Mouse (Mus musculus) right cerebral cortex, postnatal 4 days (tissue): ENCODE measurements around the gene Tgif2.
"Not testable (repeated sequence)": the region's sequence is repeated elsewhere in the genome, so short reads cannot be mapped to it uniquely, and the experiment has no call there.

Source experiments
- DNase-seq: peaks from one replicate; pipeline ENCODE4 v3.0.0-alpha.2; 2022

The Tgif2 gene

DNA sequence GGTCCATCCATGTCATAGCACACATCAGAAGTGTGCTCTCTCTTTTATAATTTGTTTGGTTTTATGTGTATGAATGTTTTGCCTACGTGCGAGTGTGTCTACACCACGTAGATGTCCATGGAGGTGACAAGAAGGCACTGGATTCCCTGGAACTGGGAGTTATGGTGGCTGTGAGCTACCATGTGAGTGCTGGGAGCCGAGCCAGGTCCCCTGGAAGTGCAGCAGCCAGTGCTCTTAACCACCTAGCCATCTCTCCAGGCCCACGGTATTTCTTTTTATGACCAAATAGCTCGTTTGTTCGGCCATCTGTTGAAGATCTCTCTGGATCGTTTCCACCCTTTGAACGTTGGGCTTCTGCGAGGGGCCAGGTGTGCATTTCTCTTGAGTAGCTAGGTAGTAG lies 3.5 kb downstream of the Tgif2 start:
- DNase-seq = no peak

- no peak for DNase-seq
Measured at GRCm38 (mm10) chr2:156844715-156845114, 4.9 kb downstream of the Tgif2 start.

DNA sequence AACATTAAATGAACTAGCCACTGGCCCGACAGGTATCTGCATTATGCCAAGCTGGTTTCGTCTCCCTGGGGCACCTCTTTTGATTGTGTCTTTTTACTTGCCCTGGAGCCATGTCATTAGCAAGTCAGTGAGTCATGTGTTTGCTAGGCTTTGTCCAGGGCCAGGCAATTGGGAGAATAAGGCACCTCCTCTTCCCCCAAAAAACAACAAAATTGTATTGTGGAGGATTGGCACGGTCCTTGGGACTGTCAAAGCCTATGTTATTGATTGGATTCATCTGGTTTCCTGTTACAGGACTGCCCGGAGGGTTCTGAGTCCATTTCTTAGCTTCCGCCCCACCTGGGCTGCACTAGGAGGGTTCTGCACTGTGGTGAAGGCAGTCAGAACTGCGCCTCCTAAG lies 7.8 kb downstream of the Tgif2 start:
- DNase-seq = no peak

GRCm38 (mm10) chr2:156848526-156849182 lies 8.8 kb downstream of the Tgif2 start:
- DNase-seq = no peak

DNA sequence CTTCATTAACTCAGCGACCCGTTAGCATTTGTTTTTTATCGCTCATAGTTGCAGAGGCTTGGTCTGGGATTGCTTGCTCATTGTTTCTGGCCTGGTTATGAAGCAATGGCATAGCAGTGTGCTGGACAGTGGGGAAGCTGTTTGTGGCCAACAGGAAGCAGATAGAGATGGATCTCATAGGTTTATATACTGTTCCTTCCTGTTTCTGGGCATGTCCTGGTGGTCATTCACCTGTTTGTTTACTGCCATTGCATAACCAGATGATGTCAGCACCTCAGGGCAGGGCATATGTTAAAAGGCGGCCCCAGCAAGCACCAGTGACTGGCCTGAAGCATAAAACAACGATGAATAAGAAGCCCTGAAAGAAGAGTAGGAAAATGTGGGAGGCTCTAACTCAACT lies 10.7 kb downstream of the Tgif2 start:
- DNase-seq = no peak

DNA sequence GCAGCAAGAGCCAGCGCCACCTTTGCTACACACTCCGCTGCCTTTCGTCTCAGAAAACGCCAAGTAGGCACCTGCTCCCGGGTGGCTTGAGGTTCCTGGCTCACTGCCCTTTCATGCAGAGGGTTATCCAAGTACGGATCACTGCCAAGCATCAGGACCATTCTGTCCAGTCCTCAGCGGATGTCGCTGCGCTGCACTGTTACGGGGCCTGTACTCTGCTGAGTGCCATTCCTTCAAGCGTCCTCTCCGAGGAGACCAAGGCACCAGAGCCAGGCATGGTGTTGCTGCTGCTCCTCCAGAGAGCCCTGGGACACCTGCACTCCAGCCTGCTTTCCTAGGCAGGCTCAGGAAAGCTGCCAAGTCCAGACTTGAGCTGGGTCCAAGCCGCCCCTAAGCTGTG lies 13.8 kb downstream of the Tgif2 start:
- not testable (repeated sequence) for DNase-seq

- peak; percentile 41 for DNase-seq
Measured at GRCm38 (mm10) chr2:156853999-156854771, 14.4 kb downstream of the Tgif2 start.

GRCm38 (mm10) chr2:156856311-156856710 lies 16.5 kb downstream of the Tgif2 start:
- no peak for DNase-seq

DNA sequence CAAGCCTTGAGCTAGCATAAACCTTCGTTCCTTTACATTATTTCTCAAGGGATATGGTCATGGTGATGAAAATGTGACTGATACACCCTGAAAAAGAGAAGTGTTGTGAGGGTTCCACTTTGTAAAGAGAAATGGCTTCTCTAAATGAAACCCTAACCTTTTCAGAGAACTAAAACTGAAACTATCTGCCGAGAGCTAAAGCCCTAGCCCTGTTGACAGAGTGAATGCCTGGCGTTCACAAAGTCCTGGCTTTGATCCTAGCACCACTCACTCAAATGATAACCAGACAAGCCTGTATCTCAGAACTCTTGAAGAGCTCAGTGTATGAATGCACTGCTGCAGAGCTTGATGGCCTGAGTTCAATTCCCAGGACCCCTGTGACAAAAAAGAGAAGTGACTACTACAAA lies 17.6 kb downstream of the Tgif2 start:
- no peak for DNase-seq

DNA sequence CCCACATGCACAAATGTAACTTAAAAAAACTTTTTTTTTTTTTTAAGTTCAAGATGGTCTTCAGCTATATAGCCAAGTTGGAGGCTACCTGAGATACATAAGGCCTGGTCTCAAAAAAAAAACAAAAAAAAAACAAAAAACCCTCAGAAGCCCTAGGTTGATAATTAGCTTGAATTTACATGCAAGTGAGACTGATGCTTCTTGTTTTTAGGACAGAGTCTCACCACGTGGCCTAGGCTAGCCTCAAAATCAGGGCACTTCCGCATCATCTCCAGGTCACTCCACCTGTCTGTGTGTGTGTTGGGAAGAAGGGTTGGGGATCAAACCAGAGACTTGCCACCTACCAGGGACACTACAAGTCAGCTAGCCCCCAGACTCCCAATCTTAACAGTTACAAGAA lies 18.0 kb downstream of the Tgif2 start, which contains the start of gene 4930518I15Rik:
TSS of gene 4930518I15Rik (minus strand) at position 112 of the 400 bp plus-strand sequence.
- no peak for DNase-seq

GRCm38 (mm10) chr2:156858671-156859070 lies 18.9 kb downstream of the Tgif2 start:
- no peak for DNase-seq

DNA sequence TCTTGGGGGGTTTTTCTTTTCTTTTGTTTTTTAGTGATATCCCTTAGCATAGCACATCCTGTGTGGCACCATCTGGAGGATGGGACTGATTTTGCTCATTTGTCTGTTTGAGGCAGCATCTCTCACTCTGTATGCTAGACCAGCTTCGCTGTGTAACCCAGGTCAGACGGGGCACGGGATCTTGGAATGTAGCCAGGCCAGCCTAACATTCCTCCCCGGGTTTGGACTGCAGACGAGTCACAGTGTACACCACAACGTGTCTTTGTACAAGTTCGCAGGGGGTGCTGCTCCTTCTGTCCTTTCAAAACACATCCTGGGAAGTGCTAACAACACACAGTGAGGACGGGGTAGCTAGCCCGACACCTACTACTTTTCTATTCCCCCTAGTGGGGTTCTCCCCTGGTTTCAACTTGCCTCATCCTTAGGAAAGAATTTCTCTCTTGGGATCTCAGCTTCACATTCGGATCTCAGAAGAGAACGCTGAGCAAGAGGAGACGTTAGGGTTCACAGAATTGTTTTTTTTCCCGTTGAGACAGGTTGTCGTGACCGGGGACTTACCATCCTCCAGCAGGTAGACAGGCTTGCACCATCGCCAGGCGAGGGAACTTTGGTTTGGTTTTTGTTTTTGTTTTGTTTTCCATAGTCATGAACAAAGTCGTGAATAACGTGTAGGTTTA lies 22.4 kb downstream of the Tgif2 start:
- DNase-seq = peak; percentile 36

- DNase-seq = peak; percentile 96
Measured at GRCm38 (mm10) chr2:156862772-156863486, 23.1 kb downstream of the Tgif2 start, which contains the start of gene Rab5if. TSS of gene Rab5if (plus strand) at chr2:156863128.

DNA sequence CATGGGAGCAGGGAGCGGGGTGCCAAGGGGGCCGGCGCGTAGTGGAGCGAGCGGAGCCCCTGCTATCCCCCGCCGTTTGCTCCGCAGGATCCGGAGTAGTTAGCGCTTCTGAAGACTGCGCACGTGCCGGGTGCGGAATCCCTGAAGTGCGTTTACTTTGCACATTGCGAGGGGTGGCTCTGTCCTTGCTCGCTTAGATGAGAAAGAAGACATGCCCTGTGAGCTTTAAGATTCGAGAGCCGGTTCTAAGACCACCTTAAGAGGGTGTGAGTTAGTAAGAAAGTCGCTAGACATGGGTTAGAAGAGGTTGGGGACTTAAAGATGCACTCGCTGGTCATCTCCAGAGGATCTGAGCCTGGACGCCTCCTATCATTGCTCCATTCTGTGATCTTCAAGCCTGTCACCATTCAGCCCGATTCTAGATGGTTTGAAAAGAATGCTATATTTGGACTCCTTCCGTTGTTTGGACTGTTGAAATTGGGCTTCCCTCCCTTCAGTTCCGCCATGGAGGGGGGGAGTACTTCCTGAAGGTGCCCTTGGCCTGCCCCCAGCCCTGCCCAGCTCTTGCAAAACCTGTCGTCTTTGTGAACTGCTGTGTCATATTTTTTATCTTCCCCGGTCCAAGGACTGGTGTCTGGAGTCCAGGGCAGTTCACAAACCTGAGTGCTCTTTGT lies 23.8 kb downstream of the Tgif2 start:
- DNase-seq = no peak

GRCm38 (mm10) chr2:156864481-156864880 lies 24.7 kb downstream of the Tgif2 start:
- DNase-seq = no peak

GRCm38 (mm10) chr2:156868994-156869393 lies 29.2 kb downstream of the Tgif2 start:
- no peak for DNase-seq

GRCm38 (mm10) chr2:156869554-156869953 lies 29.7 kb downstream of the Tgif2 start:
- no peak for DNase-seq

- no peak for DNase-seq
Measured at GRCm38 (mm10) chr2:156870519-156870918, 30.7 kb downstream of the Tgif2 start.

- DNase-seq = peak; percentile 57
Measured at GRCm38 (mm10) chr2:156873629-156874028, 33.8 kb downstream of the Tgif2 start.

DNA sequence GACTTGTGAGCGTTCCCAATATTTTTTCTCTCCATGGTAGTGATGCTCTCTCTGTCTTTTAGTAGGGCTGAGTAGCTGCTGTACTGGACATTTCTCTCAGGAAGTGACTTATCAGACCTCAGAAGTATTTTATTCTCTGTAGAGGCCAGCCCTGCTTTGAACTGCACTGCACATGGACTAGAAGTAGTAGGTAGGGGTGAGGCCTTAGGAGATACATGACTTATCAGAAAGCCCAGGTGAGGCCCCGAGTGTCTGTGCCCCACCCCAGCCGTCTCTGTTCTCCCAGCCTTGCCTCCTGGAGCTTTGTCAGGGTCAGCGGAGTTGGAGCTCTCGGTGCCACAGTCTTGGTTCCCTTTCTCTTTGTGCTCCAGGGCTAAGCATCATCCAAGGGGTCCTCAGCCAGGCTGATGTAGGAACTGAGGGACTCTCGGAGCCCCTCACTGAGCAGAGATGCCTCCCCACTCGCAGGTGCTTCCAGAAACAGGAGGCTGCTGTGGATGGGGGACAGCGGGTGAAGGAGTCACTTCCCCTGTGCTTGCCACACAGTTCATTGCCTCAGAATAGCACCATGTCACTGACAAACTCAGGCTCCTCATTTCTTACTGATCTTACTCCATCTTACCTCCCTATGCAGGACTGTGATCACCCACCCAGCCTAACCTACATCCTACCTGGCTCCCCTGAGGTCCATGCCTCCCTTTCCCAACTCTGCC lies 34.4 kb downstream of the Tgif2 start:
- DNase-seq = no peak

- no peak for DNase-seq
Measured at GRCm38 (mm10) chr2:156874760-156875510, 35.1 kb downstream of the Tgif2 start.
